Mouse (Mus musculus): ENCODE results near the gene Vgll1. TPM values are rescaled to one million over a fixed set of nuclear protein-coding genes. Genes with fewer than 3 reads are reported as not detected.
A peak's percentile ranks its signal among the peaks of the same experiment; 100 is the strongest.

Vgll1 gene
- not detected in 2 replicates for polyA plus RNA-seq (2012; rRNA removed)

GRCm38 (mm10) chrX:57087806-57088205 is at the start of gene Vgll1:
Gene Vgll1 (plus strand): TSS chrX:57088106.
- DNase-seq (ENCODE audit: low read depth), result no peak
- TF ChIP-seq CTCF (IDR thresholded peaks at IDR 0.05; ENCODE audit: borderline replicate concordance, extremely low read depth, insufficient read depth, insufficient read length) (no peak), POLR2A (IDR thresholded peaks at IDR 0.05; ENCODE audit: borderline replicate concordance, extremely low read depth, insufficient read depth, insufficient read length, poor library complexity, severe bottlenecking) (no peak)

GRCm38 (mm10) chrX:57042774-57043173 is 45.1 kb upstream of the Vgll1 start, which contains the start of gene Brs3:
Gene Brs3 (plus strand): TSS chrX:57043074.
- DNase-seq (ENCODE audit: low read depth), result no peak
- TF ChIP-seq CTCF (IDR thresholded peaks at IDR 0.05; ENCODE audit: borderline replicate concordance, extremely low read depth, insufficient read depth, insufficient read length) (no peak), POLR2A (IDR thresholded peaks at IDR 0.05; ENCODE audit: borderline replicate concordance, extremely low read depth, insufficient read depth, insufficient read length, poor library complexity, severe bottlenecking) (no peak)

DNA sequence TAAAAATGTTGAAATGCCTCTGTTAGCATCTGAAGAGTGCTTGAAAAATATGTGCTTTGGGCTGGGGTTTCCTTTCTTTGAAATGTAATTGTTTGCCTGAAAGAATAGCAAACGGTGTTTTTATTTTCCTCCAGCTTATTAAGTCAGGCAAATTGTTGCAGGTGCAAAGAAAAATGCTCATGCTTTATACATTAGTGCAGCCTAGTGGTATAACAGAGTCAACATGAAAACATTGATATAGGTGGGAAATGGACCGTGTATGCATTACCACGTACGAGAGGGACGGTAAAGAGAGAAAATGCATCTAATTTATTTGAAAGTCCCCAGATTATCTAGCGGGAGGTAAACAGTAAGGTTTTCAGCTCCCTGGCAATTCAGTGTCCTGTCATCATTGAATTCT is 44.0 kb upstream of the Vgll1 start:
- DNase-seq (ENCODE audit: low read depth), result peak; percentile 6
- no peak for TF ChIP-seq CTCF (IDR thresholded peaks at IDR 0.05; ENCODE audit: borderline replicate concordance, extremely low read depth, insufficient read depth, insufficient read length)
- TF ChIP-seq POLR2A (IDR thresholded peaks at IDR 0.05; ENCODE audit: borderline replicate concordance, extremely low read depth, insufficient read depth, insufficient read length, poor library complexity, severe bottlenecking), result no peak

DNA sequence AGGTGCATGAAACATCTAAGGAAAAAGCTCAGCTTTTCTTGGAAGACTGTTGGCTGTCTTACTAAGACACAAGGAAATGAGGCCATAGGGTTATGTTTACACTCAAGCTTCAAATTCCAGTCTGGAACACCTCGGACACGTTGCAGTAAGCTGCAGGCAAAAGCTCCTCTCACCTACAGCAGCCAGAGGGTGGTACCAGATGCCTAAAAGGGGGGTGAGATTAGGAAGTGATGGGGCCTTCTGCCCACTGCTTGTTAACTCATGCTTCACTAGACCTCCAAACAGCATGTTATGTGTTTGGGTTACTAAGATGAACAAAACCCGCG is 35.1 kb upstream of the Vgll1 start:
- no peak for TF ChIP-seq POLR2A (IDR thresholded peaks at IDR 0.05; ENCODE audit: borderline replicate concordance, extremely low read depth, insufficient read depth, insufficient read length, poor library complexity, severe bottlenecking)
- TF ChIP-seq CTCF (IDR thresholded peaks at IDR 0.05; ENCODE audit: borderline replicate concordance, extremely low read depth, insufficient read depth, insufficient read length), result no peak
- DNase-seq (ENCODE audit: low read depth), result no peak

GRCm38 (mm10) chrX:57053174-57053992 is 34.5 kb upstream of the Vgll1 start, which contains the start of gene Htatsf1:
Gene Htatsf1 (plus strand): TSS chrX:57053583.
- DNase-seq (ENCODE audit: low read depth), result peak; percentile 92
- TF ChIP-seq POLR2A (IDR thresholded peaks at IDR 0.05; ENCODE audit: borderline replicate concordance, extremely low read depth, insufficient read depth, insufficient read length, poor library complexity, severe bottlenecking) (peak; percentile 46), CTCF (IDR thresholded peaks at IDR 0.05; ENCODE audit: borderline replicate concordance, extremely low read depth, insufficient read depth, insufficient read length) (no peak)

DNA sequence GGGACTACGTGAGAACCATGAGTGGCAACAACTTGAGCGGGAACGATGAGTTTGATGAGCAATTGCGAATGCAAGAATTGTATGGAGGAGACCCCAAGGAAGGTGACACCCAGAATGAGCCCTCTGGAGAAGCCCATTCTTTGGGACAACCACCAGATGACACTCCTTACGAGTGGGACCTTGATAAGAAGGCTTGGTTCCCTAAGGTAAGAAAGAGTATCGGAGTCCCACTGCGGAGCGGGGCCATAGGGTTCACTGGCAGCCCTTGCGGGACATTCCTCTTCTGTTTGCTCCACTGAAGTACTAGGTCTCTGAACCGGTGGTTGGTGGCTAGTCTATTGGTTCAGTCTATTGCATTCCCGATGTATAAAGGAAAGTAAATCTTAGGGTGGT is 33.9 kb upstream of the Vgll1 start:
- DNase-seq (ENCODE audit: low read depth), result no peak
- TF ChIP-seq POLR2A (IDR thresholded peaks at IDR 0.05; ENCODE audit: borderline replicate concordance, extremely low read depth, insufficient read depth, insufficient read length, poor library complexity, severe bottlenecking) (no peak), CTCF (IDR thresholded peaks at IDR 0.05; ENCODE audit: borderline replicate concordance, extremely low read depth, insufficient read depth, insufficient read length) (no peak)

DNA sequence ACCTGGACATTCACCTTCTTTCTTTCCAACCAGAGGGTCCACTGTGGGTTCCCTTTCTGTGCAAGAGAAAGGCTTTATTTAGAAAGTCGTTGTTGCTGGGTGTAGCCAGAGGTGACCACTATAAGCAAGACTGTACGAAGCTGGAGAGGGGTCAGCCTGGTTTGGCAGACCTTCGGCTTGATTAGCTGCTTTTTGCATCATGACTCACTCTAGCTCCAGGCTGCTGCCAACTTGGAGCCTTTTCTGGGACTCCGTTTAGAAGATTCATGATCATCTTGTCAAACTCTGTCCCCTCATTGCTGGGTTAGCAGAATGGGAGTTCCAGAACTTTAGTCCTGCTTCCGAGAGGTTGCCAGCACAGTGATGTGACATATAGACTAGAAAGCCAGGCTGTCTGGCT is 6.4 kb upstream of the Vgll1 start:
- no peak for DNase-seq (ENCODE audit: low read depth)
- no peak for TF ChIP-seq POLR2A (IDR thresholded peaks at IDR 0.05; ENCODE audit: borderline replicate concordance, extremely low read depth, insufficient read depth, insufficient read length, poor library complexity, severe bottlenecking)
- TF ChIP-seq CTCF (IDR thresholded peaks at IDR 0.05; ENCODE audit: borderline replicate concordance, extremely low read depth, insufficient read depth, insufficient read length), result no peak

DNA sequence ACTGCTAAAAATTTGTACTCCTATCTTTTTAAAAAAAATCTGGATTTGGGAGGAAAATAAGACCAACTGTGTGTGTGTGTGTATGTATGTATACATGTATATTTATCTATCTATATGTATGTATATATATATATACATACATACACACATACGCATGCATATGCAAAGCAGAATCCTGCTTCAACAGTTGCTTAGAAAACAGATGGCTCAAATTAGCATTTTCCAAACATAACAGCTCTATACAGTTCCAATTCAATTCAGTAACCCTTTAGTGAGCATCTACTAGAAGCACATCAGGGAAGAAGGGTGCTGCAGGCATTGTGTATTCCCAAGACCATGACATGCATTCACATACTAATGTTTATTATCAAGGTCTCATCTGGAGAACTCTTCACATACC is 15.5 kb downstream of the Vgll1 start:
- TF ChIP-seq CTCF (IDR thresholded peaks at IDR 0.05; ENCODE audit: borderline replicate concordance, extremely low read depth, insufficient read depth, insufficient read length), result no peak
- TF ChIP-seq POLR2A (IDR thresholded peaks at IDR 0.05; ENCODE audit: borderline replicate concordance, extremely low read depth, insufficient read depth, insufficient read length, poor library complexity, severe bottlenecking), result no peak
- DNase-seq (ENCODE audit: low read depth), result peak; percentile 18

DNA sequence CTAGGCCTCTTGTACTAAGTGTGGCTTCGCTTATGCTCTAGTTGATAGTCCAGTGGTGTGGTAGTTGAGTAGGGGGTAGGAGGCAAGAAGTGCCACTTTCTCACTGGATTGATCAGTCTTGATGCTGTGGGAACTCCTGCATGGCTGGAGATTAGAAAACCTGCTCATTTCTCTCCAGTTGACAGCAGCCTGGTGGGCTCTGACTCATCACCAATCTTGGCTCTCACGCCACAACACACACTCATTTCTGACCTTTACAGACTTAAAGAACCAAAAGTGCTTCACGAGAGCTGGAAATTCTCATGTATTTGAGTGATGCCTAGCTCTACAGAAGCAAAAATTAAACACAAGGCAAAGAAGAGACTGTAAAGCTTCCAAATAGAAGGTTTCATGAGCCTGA is 19.1 kb downstream of the Vgll1 start:
- no peak for DNase-seq (ENCODE audit: low read depth)
- TF ChIP-seq POLR2A (IDR thresholded peaks at IDR 0.05; ENCODE audit: borderline replicate concordance, extremely low read depth, insufficient read depth, insufficient read length, poor library complexity, severe bottlenecking), result no peak
- no peak for TF ChIP-seq CTCF (IDR thresholded peaks at IDR 0.05; ENCODE audit: borderline replicate concordance, extremely low read depth, insufficient read depth, insufficient read length)

- no peak for TF ChIP-seq POLR2A (IDR thresholded peaks at IDR 0.05; ENCODE audit: borderline replicate concordance, extremely low read depth, insufficient read depth, insufficient read length, poor library complexity, severe bottlenecking)
- no peak for TF ChIP-seq CTCF (IDR thresholded peaks at IDR 0.05; ENCODE audit: borderline replicate concordance, extremely low read depth, insufficient read depth, insufficient read length)
Measured at GRCm38 (mm10) chrX:57118143-57118542, 30.2 kb downstream of the Vgll1 start.

GRCm38 (mm10) chrX:57120768-57121167 is 32.9 kb downstream of the Vgll1 start:
- DNase-seq (ENCODE audit: low read depth), result peak; percentile 8
- TF ChIP-seq CTCF (IDR thresholded peaks at IDR 0.05; ENCODE audit: borderline replicate concordance, extremely low read depth, insufficient read depth, insufficient read length), result peak; percentile 23; the same call in 1 of the 2 replicates
- TF ChIP-seq POLR2A (IDR thresholded peaks at IDR 0.05; ENCODE audit: borderline replicate concordance, extremely low read depth, insufficient read depth, insufficient read length, poor library complexity, severe bottlenecking), result no peak

More at GRCm38 (mm10) chrX:57118143-57118542, 30.2 kb downstream of the Vgll1 start:
- DNase-seq (ENCODE audit: low read depth), result peak; percentile 2

DNA sequence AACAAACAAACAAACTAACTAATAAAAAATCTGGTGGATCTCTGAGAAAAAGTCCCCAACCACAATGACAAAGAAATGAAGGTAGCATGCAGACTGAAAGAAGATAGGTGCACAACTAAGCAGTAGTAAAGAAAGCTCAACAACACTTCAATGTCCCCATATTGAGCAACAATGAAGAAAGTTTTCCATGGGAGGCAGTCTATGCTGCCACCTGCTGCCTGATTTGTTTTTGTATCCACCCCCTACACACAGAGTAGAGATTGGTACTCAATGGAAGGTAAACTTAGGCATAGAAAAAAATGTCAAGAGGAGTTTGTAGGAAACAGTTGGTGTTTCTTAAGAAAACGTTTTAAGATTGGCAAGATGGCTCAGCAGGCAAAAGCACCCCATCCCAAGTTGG is 42.7 kb downstream of the Vgll1 start:
- DNase-seq (ENCODE audit: low read depth), result no peak
- TF ChIP-seq POLR2A (IDR thresholded peaks at IDR 0.05; ENCODE audit: borderline replicate concordance, extremely low read depth, insufficient read depth, insufficient read length, poor library complexity, severe bottlenecking), result no peak
- TF ChIP-seq CTCF (IDR thresholded peaks at IDR 0.05; ENCODE audit: borderline replicate concordance, extremely low read depth, insufficient read depth, insufficient read length), result no peak
